Mouse (Mus musculus) lung, embryonic 15.5 days (tissue): Measurements from ENCODE around the gene Btbd35f25. TPM values are rescaled to one million over a fixed set of nuclear protein-coding genes. Genes with fewer than 3 reads are reported as not detected.
"Not testable (repeated sequence)": the region's sequence is repeated elsewhere in the genome, so short reads cannot be mapped to it uniquely, and the experiment has no call there.

ENCODE experiments used
- ATAC-seq: fragments of 200-750 bp; cut with Nextera tagmentation; 2 replicates; pipeline ENCODE4 v1.8.0; 2017; ENCODE audit warnings: moderate number of reproducible peaks, borderline replicate concordance; ENCODE audit not compliant: low FRiP score, low TSS enrichment; ENCODE audit errors: extremely low read depth
- H3K27ac ChIP-seq: fragments of 300-500 bp; sonication (generic); 2 replicates; pipeline ENCODE4 v1.5.1; 2015; ENCODE audit warnings: moderate library complexity, mild to moderate bottlenecking, inconsistent platforms
- H3K27me3 ChIP-seq: fragments of 300-500 bp; sonication (generic); 2 replicates; pipeline ENCODE4 v1.6.1; 2015; ENCODE audit warnings: inconsistent platforms
- H3K36me3 ChIP-seq: fragments of 300-500 bp; sonication (generic); 2 replicates; pipeline ENCODE4 v1.6.1; 2015; ENCODE audit warnings: inconsistent platforms
- H3K4me1 ChIP-seq: fragments of 300-500 bp; sonication (generic); 2 replicates; pipeline ENCODE4 v1.6.1; 2015; ENCODE audit warnings: inconsistent platforms
- H3K4me2 ChIP-seq: fragments of 300-500 bp; sonication (generic); 2 replicates; pipeline ENCODE4 v1.6.1; 2015; ENCODE audit warnings: inconsistent platforms, mild to moderate bottlenecking, moderate library complexity
- H3K4me3 ChIP-seq: fragments of 300-500 bp; sonication (generic); 2 replicates; pipeline ENCODE4 v1.5.1; 2015; ENCODE audit warnings: mild to moderate bottlenecking, inconsistent platforms
- H3K9ac ChIP-seq: fragments of 300-500 bp; sonication (generic); 2 replicates; pipeline ENCODE4 v1.6.1; 2015; ENCODE audit warnings: inconsistent platforms
- H3K9me3 ChIP-seq: fragments of 300-500 bp; sonication (generic); 2 replicates; pipeline ENCODE4 v1.6.1; 2016; ENCODE audit warnings: inconsistent platforms
- WGBS: fragments of 180-500 bp; shearing (Covaris S2); methylation state at CpG from one replicate; pipeline ENCODE4 v1.1.7; 2015; 5-methylcytosine and 5-hydroxymethylcytosine counted together
- polyA plus RNA-seq: library from polyadenylated mRNA; unstranded; fragments of >200 nt; fragmentation: Nextera tagmentation; extraction: Ambion mirVana; gene quantifications from 2 replicates; pipeline ENCODE4 v1.2.1, GENCODE M21; 2015

Gene Btbd35f25
- not detected in 2 replicates for polyA plus RNA-seq

DNA sequence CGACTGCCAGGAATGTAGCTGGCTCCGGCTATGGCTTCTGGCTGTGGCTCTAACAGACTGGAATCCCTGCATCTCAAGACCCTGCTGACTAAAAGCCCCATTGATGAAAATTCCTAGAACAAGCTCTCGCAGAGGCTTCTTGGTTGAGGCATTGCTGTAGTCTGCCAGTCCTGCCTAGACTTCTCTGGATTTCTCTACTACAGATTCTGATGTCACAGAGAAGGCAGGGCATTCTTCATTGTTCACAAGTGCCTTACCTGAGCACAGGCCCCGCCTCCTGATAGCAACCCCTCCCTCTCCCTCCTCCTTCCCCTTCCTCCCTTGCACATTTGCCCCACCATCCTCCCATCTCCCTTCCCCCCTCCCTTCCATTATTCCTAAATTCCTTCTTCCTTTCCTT lies at the start of gene Btbd35f25:
Gene Btbd35f25 (minus strand): TSS at position 101 of the 400 bp plus-strand sequence.
- ATAC-seq, H3K9me3 ChIP-seq, H3K27ac ChIP-seq, H3K36me3 ChIP-seq, H3K9ac ChIP-seq, H3K4me1 ChIP-seq, H3K4me3 ChIP-seq, H3K4me2 ChIP-seq, H3K27me3 ChIP-seq: not testable (repeated sequence)
- 65% methylated on average over 4 of the region's 4 CpGs for WGBS

DNA sequence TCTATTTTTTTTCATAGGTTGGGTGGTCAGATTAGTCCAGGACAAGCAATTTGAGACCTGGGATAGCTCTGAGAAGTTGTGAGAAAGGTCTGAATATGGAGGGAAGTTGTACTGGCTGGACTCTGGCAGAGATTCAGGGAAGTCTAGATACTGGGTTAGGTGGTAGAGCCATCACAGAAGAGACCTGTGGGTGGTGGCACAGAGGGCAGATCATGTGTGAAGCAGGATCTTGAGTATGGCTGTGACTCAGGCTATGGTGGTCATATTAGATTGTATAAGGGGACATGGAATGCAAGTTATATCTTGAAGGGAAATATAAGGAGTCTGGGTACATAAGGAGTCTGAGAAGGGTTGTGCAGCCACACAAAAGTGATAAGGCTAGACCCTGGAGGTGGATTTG lies 49.3 kb upstream of the Btbd35f25 start:
- Histone ChIP-seq H3K4me3 (no peak overlapping the region), H3K9me3 (peaks cover 37% of the 10 kb centered on the region; the same call in 1 of the 2 replicates), H3K27me3 (no peaks in the 10 kb centered on the region), H3K4me2 (no peak overlapping the region), H3K27ac (no peak overlapping the region), H3K4me1 (no peaks in the 10 kb centered on the region), H3K36me3 (no peaks in the 10 kb centered on the region), H3K9ac (no peak overlapping the region)
- no peak for ATAC-seq

DNA sequence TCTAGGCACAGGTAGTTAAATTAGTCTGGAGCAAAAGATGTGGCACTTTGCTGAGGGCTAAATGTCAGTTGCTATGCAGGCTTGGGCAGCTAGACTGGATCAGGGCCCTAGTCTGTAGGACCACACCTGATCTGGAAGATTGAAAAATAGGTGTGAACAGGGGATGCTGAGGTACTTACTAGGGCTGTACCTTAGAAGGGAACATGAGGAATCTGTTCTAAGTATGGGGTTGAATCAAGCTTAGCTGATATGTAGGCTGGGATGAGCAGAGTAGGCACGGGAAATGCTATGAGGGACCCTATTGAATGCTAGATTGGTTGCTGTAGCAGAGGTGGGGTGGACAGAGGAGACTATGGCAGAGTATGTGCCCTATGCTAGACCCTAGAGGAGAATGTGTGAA lies 47.0 kb upstream of the Btbd35f25 start:
- no peaks in the 10 kb centered on the region for H3K36me3 ChIP-seq

DNA sequence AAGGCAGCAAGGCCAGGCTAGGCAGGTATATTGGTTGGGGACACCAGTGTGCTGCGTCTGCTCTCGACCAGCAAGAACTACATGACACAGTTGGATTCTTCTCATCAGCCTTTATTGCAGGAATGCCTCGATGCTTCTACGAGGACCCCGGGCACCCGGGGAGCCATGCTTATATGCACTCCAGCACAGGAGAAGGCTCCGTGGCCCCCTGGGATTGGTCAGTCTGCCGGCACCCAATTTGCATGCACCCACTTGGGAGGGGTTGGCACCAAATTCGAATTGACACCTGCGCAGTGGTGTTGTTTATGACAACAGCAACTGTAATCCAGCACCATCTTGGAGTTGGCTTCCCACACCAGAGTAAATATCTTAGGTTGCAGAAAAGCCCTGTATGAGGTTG lies 28.1 kb upstream of the Btbd35f25 start:
- H3K4me3 ChIP-seq = no peak overlapping the region
- no peak overlapping the region for H3K27ac ChIP-seq
- peaks cover 25% of the 10 kb centered on the region; the same call in 1 of the 2 replicates for H3K9me3 ChIP-seq
- no peaks in the 10 kb centered on the region for H3K36me3 ChIP-seq
- WGBS = 79% methylated on average over 10 of the region's 10 CpGs
- H3K9ac ChIP-seq = no peak overlapping the region
- no peak for ATAC-seq
- H3K4me1 ChIP-seq = no peaks in the 10 kb centered on the region
- H3K4me2 ChIP-seq = no peak overlapping the region
- no peaks in the 10 kb centered on the region for H3K27me3 ChIP-seq

More for the DNA sequence above, 47.0 kb upstream of the Btbd35f25 start:
- no peak overlapping the region for H3K27ac ChIP-seq
- no peak for ATAC-seq
- H3K27me3 ChIP-seq = no peaks in the 10 kb centered on the region
- no peaks in the 10 kb centered on the region for H3K4me1 ChIP-seq
- H3K4me3 ChIP-seq = no peak overlapping the region
- no peak overlapping the region for H3K9ac ChIP-seq
- peaks cover 39% of the 10 kb centered on the region; the same call in 1 of the 2 replicates for H3K9me3 ChIP-seq
- no peak overlapping the region for H3K4me2 ChIP-seq
- 83% methylated on average over 1 of the region's 1 CpGs for WGBS

DNA sequence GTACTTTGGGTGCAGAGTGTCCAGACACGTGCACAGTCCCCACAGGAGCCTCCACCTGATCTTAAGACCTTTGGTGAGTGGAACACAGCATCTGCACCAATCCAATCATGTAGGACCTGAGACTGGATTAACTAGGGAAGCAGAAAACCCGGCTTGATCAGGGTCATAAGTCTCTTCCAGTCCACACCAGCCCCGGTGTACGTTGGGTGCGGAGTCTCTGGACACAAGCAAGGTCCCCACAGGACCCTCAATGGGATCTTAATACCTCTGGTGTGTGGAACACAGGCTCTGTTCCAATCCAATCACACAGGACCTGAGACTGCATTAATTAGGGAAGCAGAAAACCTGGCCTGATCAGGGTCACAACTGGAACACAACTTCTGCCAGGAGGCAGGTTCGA lies 20.0 kb upstream of the Btbd35f25 start:
- no peaks in the 10 kb centered on the region for H3K27me3 ChIP-seq
- ATAC-seq = no peak

More for the DNA sequence above, 20.0 kb upstream of the Btbd35f25 start:
- Histone ChIP-seq H3K36me3 (no peaks in the 10 kb centered on the region), H3K4me1 (no peaks in the 10 kb centered on the region), H3K9me3 (peaks cover 5% of the 10 kb centered on the region; the same call in 1 of the 2 replicates), H3K9ac (no peak overlapping the region), H3K4me2 (no peak overlapping the region), H3K4me3 (no peak overlapping the region), H3K27ac (no peak overlapping the region)
- WGBS = 71% methylated on average over 6 of the region's 6 CpGs

Other genes starting within 250 kb of the Btbd35f25 start
- not detected in 2 replicates for gene Gm21883, start 142.9 kb downstream of the Btbd35f25 start, polyA plus RNA-seq
- not detected in 2 replicates for gene Spin2e, start 98.2 kb downstream of the Btbd35f25 start, polyA plus RNA-seq
- gene Gm21637, start 244.9 kb upstream of the Btbd35f25 start, polyA plus RNA-seq = not detected in 2 replicates